Comparison of ENCODE assay signal across 8 mouse cellular contexts in the genomic region with DNA sequence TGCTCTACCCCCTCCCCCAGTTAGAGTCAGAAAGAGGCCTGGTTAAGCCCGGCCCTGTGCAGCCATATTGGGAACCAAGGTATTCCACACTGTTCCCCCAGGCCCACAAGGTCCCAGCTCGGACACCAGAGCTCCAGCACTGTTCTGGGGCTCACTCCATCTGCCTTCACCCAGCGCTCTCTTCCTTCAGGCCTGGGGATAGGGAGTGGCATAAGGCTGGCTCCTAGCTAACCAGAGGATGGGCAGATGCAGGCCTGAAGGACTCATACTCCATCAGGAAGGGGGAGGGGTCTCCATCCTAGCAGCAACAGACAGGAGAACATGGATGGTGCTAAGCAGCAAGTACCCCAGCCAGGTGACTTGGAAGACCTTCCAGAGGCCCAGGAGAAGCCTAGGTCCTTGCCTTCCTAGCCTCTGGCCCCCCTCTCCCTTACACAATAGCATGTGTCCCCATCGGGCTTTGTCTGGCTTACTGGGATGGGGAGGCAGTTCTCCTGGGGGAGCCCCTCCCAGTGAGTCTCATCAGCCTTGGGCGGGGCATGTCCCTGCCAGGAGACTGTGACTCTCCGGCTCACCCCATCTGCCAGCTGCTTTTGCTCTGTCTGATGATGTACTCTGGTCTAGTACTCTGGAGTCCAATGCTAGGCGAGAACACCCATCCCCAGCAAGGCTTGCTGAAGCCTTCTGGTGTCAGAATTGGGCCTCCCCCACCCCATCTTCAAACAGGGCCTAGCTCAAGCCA. TPM values are rescaled to one million over a fixed set of nuclear protein-coding genes. Genes with fewer than 3 reads are reported as not detected.
DNase-seq lines count a peak whose midpoint lies in the region; ATAC-seq and TF ChIP-seq lines count a peak whose summit lies in the region.

No protein-coding gene starts in this region.

- no peak for TF ChIP-seq POLR2A in limb, embryonic 14.5 days (IDR thresholded peaks at IDR 0.05; ENCODE audit: borderline replicate concordance, extremely low read depth, insufficient read depth, insufficient read length)

- peak overlapping the region; percentile 91 for H3K4me2 ChIP-seq in forebrain, embryonic 11.5 days (ENCODE audit: low read depth, low read length, severe bottlenecking)
- peak overlapping the region; percentile 70 for H3K4me2 ChIP-seq in limb, embryonic 14.5 days (replicated peaks; ENCODE audit: low read depth, low read length, severe bottlenecking)

- no peak for ATAC-seq in forebrain, embryonic 11.5 days (replicated peaks; ENCODE audit: low FRiP score)
- no peak for ATAC-seq in limb, embryonic 14.5 days (ENCODE audit: low FRiP score, low read depth)

- DNase-seq in layer of hippocampus, adult 2 months (ENCODE audit: low spot score in 2 of 2): no peak
- no peak for DNase-seq in layer of hippocampus, postnatal 10 days (ENCODE audit: low spot score in 2 of 2)
- DNase-seq in brain, adult 2 months (ENCODE audit: low read depth, low spot score): peak; percentile 76
- DNase-seq in forebrain, embryonic 11.5 days (ENCODE audit: low spot score): peak; percentile 51
- DNase-seq in limb, embryonic 14.5 days (ENCODE audit: low spot score): no peak
- DNase-seq in retina, postnatal 1 day: no peak
- DNase-seq in urinary bladder, adult 18-20 months (ENCODE audit: low spot score in 2 of 2): no peak
- DNase-seq in kidney, postnatal 14 days: no peak

- H3K4me1 ChIP-seq in forebrain, embryonic 11.5 days (replicated peaks; ENCODE audit: control insufficient read depth, insufficient read depth, low read length): peaks cover 6% of the 10 kb centered on the region
- peaks cover 29% of the 10 kb centered on the region for H3K4me1 ChIP-seq in limb, embryonic 14.5 days (ENCODE audit: control insufficient read depth, insufficient read depth, low read length)

- H3K27me3 ChIP-seq in forebrain, embryonic 11.5 days (ENCODE audit: control insufficient read depth, insufficient read depth, low read length): peaks cover 48% of the 10 kb centered on the region
- peaks cover 27% of the 10 kb centered on the region for H3K27me3 ChIP-seq in limb, embryonic 14.5 days (ENCODE audit: control insufficient read depth, insufficient read depth, low read length)

- no peaks in the 10 kb centered on the region for H3K36me3 ChIP-seq in forebrain, embryonic 11.5 days (ENCODE audit: control insufficient read depth, insufficient read depth, low read length)
- peaks cover 22% of the 10 kb centered on the region for H3K36me3 ChIP-seq in limb, embryonic 14.5 days (ENCODE audit: control insufficient read depth, insufficient read depth, low read length)

- peak overlapping the region; percentile 68 for H3K4me3 ChIP-seq in layer of hippocampus, adult 2 months
- H3K4me3 ChIP-seq in forebrain, embryonic 11.5 days (ENCODE audit: low read depth, low read length): peak overlapping the region; percentile 73
- peak overlapping the region; percentile 83 for H3K4me3 ChIP-seq in limb, embryonic 14.5 days (replicated peaks; ENCODE audit: low read length)

- no peak for TF ChIP-seq CTCF in layer of hippocampus, adult 2 months (conservative IDR thresholded peaks at IDR 0.05)

- no peaks in the 10 kb centered on the region for H3K9me3 ChIP-seq in forebrain, embryonic 11.5 days (ENCODE audit: control insufficient read depth, low read length)
- no peaks in the 10 kb centered on the region for H3K9me3 ChIP-seq in limb, embryonic 14.5 days (ENCODE audit: control insufficient read depth, low read length)

- peak overlapping the region; percentile 91 for H3K27ac ChIP-seq in layer of hippocampus, adult 2 months
- no peak overlapping the region for H3K27ac ChIP-seq in forebrain, embryonic 11.5 days (ENCODE audit: low read depth, low read length)
- H3K27ac ChIP-seq in limb, embryonic 14.5 days (replicated peaks; ENCODE audit: low read depth, low read length): no peak overlapping the region

- peak overlapping the region; percentile 89 for H3K9ac ChIP-seq in forebrain, embryonic 11.5 days (ENCODE audit: low read length)
- peak overlapping the region; percentile 86 for H3K9ac ChIP-seq in limb, embryonic 14.5 days (ENCODE audit: low read depth, low read length, severe bottlenecking)

- WGBS in forebrain, embryonic 11.5 days: 64% methylated on average over 7 of the region's 7 CpGs
- WGBS in limb, embryonic 14.5 days: 63% methylated on average over 7 of the region's 7 CpGs

RNA-seq across cellular contexts. Expression of gene Sept5, which starts 1.4 kb away (rescaled TPM):
- 100 to 1,000 TPM; 560 to 619 TPM for total RNA-seq in layer of hippocampus, adult 2 months (2021)
- total RNA-seq in layer of hippocampus, postnatal 10 days (2021): 100 to 1,000 TPM; 543 to 588 TPM
- polyA plus RNA-seq in forebrain, embryonic 11.5 days (2014; fragmentation: Nextera tagmentation; extraction: Ambion mirVana): 44.2 and 48.2 TPM in 2 replicates
- 94.5 and 97.4 TPM in 2 replicates for polyA plus RNA-seq in limb, embryonic 14.5 days (2012; rRNA removed)
- polyA plus RNA-seq in limb, embryonic 14.5 days (2014; fragmentation: Nextera tagmentation; extraction: Ambion mirVana): 43.4 and 44.0 TPM in 2 replicates

RNA-seq across cellular contexts. Expression of gene Gm49601, which starts 2.1 kb away (rescaled TPM):
- total RNA-seq in layer of hippocampus, adult 2 months (2021): 100 to 1,000 TPM; 207 to 223 TPM
- 10 to 100 TPM; 84.8 to 98.2 TPM for total RNA-seq in layer of hippocampus, postnatal 10 days (2021)
- 2.8 and 3.4 TPM in 2 replicates for polyA plus RNA-seq in forebrain, embryonic 11.5 days (2014; fragmentation: Nextera tagmentation; extraction: Ambion mirVana)
- 34.5 and 42.9 TPM in 2 replicates for polyA plus RNA-seq in limb, embryonic 14.5 days (2012; rRNA removed)
- polyA plus RNA-seq in limb, embryonic 14.5 days (2014; fragmentation: Nextera tagmentation; extraction: Ambion mirVana): 1.9 and 2.7 TPM in 2 replicates

RNA-seq across cellular contexts. Expression of gene Gp1bb, which starts 6.2 kb away (rescaled TPM):
- 1 to 10 TPM; 1.0 to 1.4 TPM for total RNA-seq in layer of hippocampus, adult 2 months (2021)
- total RNA-seq in layer of hippocampus, postnatal 10 days (2021): 1 to 10 TPM; 4.9 to 5.4 TPM
- 5.3 and 6.0 TPM in 2 replicates for polyA plus RNA-seq in forebrain, embryonic 11.5 days (2014; fragmentation: Nextera tagmentation; extraction: Ambion mirVana)
- polyA plus RNA-seq in limb, embryonic 14.5 days (2012; rRNA removed): 3.0 and 4.5 TPM in 2 replicates
- 3.7 and 4.3 TPM in 2 replicates for polyA plus RNA-seq in limb, embryonic 14.5 days (2014; fragmentation: Nextera tagmentation; extraction: Ambion mirVana)

RNA-seq across cellular contexts. Expression of gene Tbx1, which starts 37.9 kb away (rescaled TPM):
- 1 to 10 TPM; 1.4 to 1.5 TPM for total RNA-seq in layer of hippocampus, adult 2 months (2021)
- total RNA-seq in layer of hippocampus, postnatal 10 days (2021): 1 to 10 TPM; 1.9 to 2.7 TPM
- polyA plus RNA-seq in forebrain, embryonic 11.5 days (2014; fragmentation: Nextera tagmentation; extraction: Ambion mirVana): 0.83 and 1.3 TPM in 2 replicates
- polyA plus RNA-seq in limb, embryonic 14.5 days (2012; rRNA removed): 12.1 and 16.0 TPM in 2 replicates
- polyA plus RNA-seq in limb, embryonic 14.5 days (2014; fragmentation: Nextera tagmentation; extraction: Ambion mirVana): 8.0 and 8.7 TPM in 2 replicates

Comparison
In these comparisons a context has a peak if more than half of its experiments do, and no peak if none do; other contexts are left out.
1. DNase-seq: peak in brain, adult 2 months (single experiment) and forebrain, embryonic 11.5 days (single experiment); none in layer of hippocampus, adult 2 months (0 of 2), layer of hippocampus, postnatal 10 days (0 of 2), limb, embryonic 14.5 days (single experiment), retina, postnatal 1 day (single experiment), urinary bladder, adult 18-20 months (0 of 2) and kidney, postnatal 14 days (single experiment).
2. Peak in every context shown above with its lines, with median percentiles within 50 percentile points of each other: H3K4me3 ChIP-seq.